Mouse (Mus musculus) adrenal gland, adult 2 months (tissue): ENCODE data around the gene Klhdc3. TPM values are rescaled to one million over a fixed set of nuclear protein-coding genes. Genes with fewer than 3 reads are reported as not detected.
A peak's percentile ranks its signal among the peaks of the same experiment; 100 is the strongest.

Experiments
- DNase-seq: peaks from one replicate; pipeline ENCODE4 v3.0.0; 2021
- polyA plus RNA-seq: library from polyadenylated mRNA; depleted of rRNA; stranded (reverse); fragments of >200 nt; gene quantifications from 2 replicates; pipeline ENCODE4 v1.2.3, GENCODE M21; 2012
- total RNA-seq, 2 experiments: library from RNA; stranded (reverse); gene quantifications; 2 replicates each; pipeline ENCODE4 v1.2.3; 2021

The Klhdc3 gene
- total and polyA plus RNA-seq, 3 experiments = 57.5 to 100 (median 64.0) TPM

DNA sequence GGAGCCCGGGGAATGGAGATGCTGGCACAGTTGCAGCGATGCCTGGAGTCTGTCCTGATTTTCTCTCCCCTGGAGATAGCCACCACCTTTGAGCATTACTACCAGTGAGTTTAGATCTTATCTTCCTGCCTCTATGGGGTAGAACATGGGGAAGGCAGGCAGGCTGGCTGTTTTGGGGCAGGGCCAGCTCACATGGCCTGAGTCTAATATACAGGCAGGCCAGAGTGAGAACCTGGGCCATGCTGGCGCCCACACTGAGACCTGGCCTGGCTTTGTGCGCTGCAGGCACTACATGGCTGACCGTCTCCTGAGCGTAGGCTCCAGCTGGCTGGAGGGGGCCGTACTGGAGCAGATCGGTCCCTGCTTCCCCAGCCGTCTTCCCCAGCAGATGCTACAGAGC lies 19.4 kb downstream of the Klhdc3 start:
- DNase-seq = no peak

DNA sequence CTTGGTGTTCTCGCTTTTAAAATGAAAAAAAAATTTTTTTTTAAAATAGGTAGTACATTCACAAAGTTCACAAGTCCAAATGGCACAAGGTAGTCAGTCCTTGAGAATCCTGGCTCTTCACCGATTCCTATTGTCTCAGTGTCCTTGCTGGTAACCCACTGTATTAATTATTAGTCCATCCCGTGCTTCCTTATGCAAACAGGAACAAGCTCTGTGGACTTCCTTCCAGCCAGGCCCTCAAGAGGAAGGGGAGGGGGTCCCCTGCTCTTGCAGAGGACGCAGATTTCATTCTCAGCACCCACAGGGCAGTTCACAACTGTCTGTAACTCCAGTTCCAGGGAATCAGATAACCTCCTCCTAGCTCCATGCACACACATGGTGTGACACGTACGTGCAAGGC lies 24.7 kb downstream of the Klhdc3 start:
- no peak for DNase-seq

DNA sequence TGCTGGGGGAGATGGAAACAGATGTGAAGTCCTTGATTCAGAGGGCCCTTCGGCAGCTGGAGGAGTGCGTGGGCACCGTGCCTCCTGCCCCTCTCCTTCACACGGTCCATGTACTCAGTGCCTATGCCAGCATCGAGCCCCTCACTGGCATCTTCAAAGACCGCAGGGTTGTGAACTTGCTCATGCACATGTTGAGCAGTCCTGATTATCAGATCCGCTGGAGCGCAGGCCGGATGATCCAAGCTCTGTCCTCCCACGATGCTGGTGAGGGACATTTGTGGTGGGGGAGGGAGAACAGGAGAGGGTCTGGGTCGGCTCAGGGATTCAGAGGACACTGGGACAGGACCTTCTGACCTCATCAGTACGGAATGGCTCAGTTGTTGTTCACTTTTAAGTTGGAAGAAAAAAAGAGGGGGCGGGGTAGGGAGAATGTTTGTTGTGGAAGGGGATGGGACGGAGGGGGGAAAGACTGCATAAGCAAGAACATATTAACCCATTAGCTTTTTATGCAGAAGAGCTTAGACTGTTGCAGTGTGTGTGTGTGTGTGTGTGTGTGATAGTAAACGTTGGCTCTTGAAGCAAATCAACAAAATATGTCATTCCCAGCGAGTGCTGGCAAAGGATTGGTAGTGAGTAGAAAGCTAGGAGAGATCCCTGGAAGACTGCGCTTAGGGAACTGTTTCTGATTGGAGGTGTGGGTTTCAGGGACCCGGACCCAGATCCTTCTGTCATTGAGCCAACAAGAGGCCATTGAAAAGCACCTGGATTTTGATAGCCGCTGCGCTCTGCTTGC lies 28.8 kb downstream of the Klhdc3 start:
- DNase-seq = no peak

DNA sequence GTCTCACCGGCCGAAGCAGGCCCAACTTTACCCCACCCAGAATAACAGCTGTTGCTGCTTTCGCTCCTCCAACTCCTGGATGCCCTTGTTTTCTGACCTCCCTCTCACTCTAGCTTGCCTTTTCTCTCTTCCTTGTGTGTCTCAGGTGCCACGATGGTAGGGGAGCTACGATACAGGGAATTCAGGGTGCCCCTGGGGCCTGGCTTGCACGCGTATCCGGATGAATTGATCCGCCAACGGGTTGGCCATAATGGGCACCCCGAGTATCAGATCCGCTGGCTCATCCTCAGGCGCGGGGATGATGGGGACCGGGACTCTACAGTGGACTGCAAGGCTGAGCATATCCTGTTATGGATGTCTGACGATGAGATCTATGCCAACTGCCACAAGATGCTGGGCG lies 29.4 kb downstream of the Klhdc3 start:
- no peak for DNase-seq

DNA sequence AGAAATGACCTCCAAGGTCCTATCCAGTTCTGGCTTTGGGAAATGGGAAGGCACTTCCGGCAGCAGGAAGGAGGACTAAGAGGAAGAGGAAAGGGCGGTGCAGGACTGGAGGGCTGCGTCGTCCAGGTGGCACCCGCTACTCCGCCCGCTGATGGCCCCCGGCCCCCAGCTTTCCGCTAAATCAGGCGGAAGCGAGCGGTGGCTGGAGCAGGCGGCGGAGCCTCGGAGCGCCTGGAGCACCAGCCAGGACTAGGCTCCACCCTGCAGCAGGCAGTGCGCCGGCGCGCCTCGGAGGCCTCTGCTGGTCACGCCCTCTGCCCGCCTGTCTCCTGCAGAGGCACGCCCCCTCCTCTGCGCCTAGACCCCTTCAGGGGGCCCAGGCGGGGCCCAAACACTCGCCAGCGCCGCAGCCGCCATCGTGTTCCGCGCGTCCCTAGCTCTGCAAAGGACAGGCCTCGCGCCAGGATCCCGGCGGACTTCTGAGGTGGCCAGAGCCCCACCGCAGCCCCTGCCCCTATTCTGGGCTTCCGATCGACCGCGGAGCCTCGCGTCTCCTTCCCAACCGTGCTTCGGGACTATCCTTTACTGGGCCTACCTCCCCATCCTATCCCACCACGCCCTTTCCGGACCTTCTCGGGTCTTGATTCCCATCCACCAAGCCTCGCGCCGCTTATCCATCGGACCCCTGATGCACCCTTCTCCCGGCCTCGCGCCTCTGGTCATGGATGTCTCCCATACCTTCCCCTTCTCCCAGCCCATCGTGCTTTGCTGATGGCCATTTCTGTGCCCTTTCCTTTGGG lies 30.3 kb downstream of the Klhdc3 start, which contains the start of gene Cul7:
Gene Cul7 (plus strand): TSS at position 106 of the 800 bp plus-strand sequence.
- peak; percentile 96 for DNase-seq

DNA sequence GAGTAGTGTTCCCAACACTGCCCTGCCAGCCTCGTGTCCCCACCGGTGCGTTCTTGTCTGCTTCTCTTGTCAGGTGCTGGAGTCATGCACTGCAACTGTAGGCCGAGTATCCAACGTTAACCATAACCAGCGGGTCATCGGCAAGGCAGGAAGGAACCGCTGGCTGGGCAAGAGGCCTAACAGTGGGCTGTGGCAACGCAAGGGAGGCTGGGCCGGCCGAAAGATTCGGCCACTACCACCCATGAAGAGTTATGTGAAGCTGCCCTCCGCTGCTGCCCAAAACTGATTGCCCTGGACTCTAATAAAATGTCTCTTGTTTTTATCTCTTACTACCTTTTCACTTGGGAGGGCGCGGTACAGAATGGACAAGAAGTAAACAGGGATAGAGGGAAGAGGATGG lies 30.9 kb downstream of the Klhdc3 start:
- no peak for DNase-seq

DNA sequence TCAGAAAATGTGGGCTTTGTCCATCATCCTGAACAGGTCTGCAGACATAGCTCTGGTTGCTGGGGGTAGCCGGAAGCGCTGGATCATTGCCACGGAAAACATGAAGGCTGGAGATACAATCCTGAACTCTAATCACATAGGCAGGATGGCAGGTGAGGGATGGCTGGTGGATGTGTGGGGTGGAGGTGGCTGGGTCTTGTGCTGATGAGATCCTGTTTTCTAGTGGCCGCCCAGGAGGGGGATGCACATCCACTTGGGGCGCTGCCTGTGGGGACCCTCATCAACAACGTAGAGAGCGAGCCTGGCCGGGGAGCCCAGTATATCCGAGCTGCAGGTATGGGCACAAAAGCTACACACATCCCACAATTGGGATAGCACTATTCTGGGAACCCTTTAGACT lies 32.3 kb downstream of the Klhdc3 start:
- DNase-seq = no peak

DNA sequence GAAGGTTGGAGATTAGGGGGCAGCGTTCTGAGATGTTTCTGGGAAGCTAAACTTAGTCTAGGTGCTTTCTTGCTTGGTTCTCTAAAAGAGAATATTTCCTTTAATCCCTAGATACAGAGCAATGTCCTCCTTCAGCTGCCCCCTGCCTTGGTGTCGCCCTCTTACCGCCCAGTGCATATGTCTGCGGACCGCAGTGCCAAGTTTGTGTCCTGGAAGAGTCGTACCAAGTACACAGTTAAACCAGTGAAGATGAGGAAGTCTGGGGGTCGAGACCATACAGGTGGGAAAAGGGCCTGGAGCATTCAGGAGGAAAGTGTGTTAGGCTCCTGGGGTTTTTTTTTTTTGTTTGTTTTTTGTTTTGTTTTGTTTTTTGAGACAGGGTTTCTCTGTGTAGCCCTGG lies 33.4 kb downstream of the Klhdc3 start:
- no peak for DNase-seq

DNA sequence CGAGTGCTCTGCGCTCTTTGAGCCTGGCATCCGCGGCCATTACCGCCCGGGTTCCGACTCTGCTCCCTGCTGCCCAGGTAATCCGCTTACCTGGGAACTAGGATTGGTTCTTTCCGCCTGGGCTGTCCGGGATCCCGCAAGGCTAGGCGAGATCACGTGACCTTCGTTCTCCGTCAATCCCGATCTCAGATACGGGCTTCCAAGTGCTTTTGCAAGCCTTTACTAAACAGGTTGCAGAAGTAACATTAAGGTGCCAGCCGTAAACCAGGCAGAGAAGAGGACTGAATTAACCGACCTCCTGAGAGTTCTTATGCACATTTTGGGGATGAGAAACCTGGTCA lies 34.4 kb downstream of the Klhdc3 start:
- DNase-seq = no peak

DNA sequence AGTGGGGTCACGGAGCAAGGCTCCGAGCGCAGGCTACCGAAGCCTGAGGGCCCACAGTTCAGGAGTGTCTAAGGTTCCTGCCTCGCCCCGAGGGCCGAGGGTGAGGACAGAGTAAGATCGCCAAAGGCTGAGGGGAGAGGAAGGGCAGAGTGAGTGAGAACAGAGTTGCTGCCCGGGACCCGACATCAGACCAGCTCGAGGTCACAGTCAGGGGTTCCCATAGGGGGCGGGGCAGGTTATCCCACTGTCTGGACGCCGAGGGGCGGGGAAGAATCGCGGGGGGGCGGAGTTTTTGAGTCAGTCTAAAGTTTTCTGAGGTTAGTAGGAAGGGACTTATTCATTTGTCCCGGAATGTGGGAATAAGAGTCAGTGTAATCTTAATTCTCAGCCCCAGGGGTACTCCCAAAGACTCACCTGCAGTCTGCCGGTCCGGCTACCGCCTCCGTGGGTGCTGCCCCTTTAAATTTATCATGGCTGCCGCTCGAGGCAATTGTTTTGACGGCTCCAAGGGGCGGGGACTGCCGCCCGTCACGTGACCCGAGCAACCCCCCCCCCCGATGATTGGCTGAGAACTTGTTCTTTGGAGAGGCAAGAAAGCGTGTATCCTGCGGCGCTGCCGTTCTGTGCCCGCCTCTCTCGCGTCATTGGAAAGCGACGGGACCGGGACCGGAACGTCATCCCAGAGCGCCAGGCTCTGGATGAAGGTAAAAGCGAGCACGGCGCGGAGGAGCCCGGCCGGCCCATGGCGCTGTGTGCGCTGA lies 35.0 kb downstream of the Klhdc3 start, which contains the start of the genes Klc4 and Mrpl2:
Gene Klc4 (minus strand): TSS at position 462 of the 761 bp plus-strand sequence.
Gene Mrpl2 (plus strand): TSS at position 669 of the 761 bp plus-strand sequence.
- DNase-seq = peak; percentile 98

DNA sequence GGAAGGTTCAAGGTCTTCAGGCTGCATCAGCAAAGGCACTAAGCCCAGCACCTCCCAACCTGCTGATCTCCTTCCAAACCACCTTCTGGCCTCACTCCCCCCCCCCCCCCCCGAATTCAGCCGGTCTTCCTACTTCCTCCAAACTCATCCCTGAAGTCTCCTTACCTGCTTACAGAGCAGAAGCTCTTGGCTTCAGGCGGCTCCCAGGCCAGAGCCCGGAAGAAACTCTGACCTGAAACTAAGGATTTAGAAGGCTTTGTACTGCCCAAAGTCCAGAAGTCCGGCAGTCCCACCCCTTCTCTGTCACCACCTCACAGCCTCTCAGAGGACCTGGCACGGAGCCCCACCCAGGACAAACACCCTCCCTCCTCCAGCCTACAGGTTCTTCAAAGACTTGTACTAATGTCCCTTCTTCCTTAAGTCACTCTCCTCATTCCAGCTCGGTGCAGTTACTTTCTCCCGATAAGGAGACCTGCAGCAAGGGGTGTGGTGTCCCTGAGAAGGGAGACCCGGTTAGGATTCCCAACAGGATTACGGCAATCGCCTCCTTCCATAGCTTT lies 35.7 kb downstream of the Klhdc3 start:
- DNase-seq = peak; percentile 77

DNA sequence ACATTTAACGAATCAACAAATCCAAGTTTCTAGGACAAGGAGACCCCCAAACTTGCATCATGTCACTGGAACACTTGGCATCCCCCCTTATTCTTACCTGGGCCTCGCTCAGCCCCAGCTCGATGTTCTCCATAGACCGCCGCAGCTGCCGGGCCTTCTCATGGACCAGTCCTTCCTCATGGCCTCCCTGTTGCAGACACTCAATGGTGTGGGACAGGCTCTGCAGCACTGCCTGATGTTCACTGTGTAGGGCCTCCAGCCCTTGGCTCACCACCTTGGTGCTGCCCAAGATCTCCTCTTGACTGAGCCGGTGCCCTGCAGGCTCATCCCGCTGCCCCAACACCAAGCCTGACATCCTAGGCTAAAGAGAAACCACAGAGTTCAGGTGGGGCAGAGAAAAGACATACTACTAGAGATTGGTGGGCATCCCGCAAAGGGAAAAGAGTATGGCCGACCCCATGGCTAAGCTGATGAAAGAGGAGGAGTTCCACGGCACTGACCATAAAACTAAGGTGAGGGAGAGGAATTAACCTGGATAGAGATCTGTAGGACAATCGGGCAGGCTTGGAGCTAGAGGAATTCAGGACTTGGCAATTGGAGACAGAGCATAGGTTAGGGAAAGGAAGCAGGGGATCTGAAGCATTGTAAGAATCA lies 36.4 kb downstream of the Klhdc3 start:
- no peak for DNase-seq

DNA sequence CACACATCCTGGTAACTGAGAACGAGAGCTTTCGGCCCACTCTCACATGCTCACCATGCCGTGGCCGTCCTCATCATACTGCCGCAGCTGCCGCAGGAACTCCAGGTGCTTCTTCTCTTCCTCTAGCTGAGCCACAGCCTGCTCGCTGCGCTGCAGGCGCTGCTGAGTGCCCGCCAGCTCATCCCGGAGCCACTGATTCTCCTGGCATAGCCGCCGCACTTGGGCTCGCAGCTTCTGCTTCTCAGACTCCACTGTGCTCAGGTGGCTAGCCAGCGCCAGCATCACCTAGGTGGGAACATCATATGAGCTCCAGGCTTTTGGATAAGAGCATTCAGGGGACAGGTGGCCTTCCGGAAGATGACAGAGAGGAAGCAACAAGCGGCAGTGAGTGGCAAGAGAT lies 38.7 kb downstream of the Klhdc3 start:
- DNase-seq = no peak

DNA sequence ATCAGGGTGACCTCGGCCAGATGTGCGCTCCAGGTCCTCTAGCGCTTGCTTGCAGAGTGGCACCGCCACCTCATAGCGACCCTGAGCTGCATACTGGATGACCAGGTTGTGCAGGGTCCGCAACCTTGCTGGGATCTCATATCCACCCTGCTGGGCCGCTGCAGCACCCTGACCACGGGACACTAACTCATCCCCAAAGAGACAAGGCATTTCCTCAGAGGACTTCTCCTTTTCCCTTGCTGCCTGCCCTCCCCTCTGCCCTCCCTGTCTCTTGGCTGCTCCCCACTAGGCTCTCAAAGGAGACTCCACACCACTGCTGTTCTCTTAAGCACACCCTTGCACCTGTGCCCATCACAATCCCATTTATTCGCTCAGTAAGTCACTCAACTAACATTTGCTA lies 40.8 kb downstream of the Klhdc3 start:
- no peak for DNase-seq

DNA sequence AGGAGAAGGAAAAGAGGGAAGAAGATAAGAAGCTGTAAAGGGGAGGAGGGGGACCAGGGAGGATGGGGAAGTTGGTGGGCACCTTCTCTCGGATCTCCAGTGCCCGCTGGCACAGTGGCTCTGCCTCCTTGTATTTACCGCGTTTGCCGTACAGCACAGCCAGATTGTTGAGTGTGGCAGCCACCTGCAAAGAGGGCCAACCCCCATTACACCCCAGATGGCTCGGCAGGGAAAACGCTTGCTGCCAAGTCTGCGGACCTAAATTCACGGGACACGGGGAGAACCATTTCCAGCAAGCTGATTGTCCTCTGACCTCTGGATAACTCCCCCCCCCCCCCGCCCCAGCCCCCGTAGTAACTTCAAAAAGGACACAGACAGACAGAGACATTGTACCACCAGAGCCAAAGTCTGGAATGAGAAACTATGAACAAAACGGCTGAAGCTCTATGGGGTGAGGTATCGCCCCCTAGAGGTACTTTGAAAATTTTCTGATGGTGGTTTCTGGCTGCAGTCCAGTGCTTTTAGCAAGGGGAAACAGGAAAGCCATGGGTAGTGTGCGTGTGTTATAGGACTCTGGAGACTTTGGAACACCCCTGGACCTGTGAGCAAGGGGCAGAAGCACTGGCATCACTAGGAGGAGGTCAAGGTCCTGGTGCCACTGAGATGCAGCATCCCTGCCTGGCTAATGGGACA lies 43.7 kb downstream of the Klhdc3 start:
- DNase-seq = peak; percentile 54

DNA sequence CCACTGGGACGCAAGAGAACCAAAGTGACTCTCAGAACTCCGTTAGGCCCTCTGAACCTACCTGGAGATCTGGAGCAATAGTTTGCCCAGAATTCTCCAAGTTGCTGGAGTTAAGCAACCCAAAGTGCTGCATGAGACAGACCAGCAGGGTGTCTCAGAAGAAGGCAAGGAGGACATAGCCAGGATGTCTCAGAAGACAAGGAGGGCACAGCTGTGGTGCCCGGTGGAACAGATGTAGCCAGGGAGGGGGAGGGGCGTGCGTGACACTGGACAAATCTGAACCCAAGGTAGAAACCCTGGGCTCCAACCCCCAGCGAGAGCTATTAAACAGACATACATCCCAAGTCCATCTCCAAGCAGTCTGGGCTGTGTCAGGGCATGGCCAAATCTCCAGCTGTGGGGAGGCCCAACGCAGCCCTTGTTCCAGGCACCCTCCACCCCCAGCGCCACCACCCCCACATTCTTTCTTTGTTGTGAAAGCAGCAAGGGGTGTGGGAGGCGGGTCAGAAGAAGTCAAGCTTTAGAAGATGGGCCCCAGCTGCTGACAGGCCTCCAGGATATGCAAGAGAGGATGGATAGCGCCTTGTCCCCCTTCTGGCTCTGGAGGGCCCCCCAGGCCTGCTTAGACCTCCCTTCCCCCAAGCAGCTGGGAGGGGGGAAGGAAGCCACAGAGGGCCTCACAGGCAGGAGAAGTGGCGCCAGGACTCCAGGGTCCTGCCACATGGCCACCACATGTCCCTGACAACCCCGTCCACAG lies 50.9 kb downstream of the Klhdc3 start:
- DNase-seq = peak; percentile 23

DNA sequence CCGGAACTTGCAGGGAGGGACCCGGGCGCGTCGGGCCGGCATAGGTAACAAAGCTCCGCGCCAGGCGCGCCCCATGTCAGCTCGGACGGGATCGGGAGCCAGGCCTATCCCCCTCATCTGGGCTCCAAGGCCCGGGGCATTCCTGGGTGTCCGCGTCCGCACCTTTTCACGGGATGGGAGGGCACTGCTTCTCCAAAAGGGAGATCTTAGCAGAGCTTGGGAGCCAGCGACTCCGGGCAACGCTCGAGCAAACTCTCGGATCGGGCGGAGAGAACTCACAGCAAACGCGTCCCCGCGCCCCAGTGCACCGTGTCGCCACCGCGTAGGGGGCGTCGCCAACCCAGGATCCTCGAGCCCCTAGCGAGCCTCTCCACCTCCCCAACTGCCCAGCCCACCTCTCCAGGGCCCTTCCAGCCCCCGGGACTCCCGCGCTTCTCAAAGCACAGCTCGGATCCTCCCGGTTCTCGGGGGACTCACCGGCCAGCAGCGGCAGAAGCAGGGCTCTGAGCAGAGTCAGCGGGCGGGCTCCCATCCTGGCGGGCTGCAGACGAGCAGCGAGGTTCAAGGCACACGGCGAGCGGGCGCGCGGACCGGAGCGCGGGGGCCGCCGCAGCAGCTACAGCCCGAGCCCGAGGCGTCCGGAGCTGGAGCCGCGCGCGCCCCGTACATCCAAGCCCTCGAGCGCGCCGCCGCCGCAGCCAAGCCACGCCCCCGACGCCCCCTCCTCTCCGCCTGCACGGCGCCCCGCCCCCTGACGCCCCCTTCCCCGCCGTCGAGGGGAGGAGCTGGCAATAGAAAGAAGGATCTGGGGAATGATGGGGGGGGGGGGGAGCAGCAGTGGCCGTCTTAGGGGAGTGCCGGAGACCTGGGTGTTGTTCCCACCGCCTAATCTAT lies 51.7 kb downstream of the Klhdc3 start, which contains the start of gene Ptk7:
Gene Ptk7 (minus strand): TSS at position 714 of the 894 bp plus-strand sequence.
- DNase-seq = peak; percentile 70

DNA sequence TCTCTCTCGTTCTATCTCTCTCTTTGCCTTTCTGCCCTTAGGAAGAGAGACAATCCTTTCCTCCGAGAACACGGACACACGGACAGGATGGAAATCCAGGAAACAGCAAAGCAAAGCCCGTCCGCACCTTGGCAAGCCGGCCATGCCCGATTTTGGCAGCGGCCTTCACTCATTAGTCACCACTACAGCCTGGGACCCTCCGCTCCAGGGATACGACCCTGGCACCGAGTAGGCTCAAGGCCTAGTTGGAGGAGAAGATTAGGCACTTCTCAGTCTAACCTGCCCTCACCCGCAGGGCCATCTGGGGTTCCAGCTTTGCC lies 52.3 kb downstream of the Klhdc3 start:
- DNase-seq = no peak

DNA sequence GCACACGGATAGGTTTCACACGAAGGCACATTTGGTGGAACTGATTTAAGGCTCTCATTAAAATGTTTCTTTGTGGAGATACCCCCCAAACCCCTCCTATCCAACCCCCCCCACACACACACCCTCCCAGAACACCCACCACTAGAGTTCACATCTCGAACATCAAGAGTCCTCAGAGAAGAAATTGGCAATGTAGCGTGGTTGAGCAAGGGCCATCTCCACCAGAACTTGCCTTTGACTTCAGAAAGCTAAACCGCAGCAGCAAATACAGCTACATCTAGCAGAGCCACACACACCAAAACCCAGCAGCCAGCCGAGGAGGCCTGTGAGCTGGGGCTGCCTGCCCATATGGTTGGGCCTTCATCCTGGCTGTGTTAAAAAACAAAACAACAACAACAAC lies 53.3 kb downstream of the Klhdc3 start:
- no peak for DNase-seq
